Mouse (Mus musculus) bone marrow macrophage, adult 2 months (primary cell): ENCODE measurements around the gene Crlf1.

Experiments
- CTCF ChIP-seq: IDR thresholded peaks from 2 replicates; pipeline ENCODE4 v1.5.1; 2012; ENCODE audit warnings: low read depth, mild to moderate bottlenecking, low read length, moderate library complexity
- POLR2A ChIP-seq: IDR thresholded peaks from 2 replicates; pipeline ENCODE4 v1.6.1; 2012; ENCODE audit warnings: mild to moderate bottlenecking, low read depth, low read length, borderline replicate concordance

DNA sequence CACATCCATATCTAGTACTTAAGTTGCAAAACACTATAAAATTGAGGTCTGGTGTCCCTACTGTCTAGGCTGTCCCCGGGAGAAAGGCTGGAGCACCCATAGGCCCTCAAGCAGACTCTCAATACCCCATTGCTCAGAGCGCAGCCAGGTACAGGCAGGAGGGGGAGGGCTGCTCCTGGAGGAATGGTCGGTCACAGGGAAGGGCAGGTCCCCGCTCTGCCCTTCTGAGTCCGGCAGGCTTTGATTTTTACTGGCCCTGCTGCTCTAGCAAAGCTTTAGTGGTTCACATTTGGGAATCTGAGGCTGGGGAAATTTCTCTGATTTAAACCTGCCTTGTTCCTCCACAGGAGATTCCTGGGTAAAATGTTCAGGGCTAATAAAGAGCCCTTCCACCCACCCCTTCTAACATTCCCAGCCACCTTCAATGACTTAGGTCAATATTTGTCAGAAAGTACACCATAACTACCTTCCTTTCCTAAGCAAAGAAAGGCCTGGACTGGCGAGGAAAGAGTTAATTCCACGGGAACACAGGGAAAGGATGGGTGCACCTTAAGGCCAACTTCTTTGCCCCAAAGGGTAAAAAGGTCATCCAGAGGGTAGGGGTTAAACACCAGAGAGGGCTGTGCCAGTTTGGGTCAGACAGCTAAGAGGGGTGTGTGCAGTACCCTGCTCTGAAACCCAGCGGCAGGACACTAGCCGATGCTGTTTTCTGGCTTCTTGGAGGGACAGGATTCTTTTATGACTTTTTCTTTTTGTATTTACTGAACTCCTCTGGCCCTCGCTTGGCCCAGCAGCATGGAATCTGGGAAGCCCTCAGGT, 2.7 kb upstream of the Crlf1 start:
- TF ChIP-seq CTCF (no peak), POLR2A (no peak)
